Mouse (Mus musculus) c-Kit-positive CD71-positive TER-119-negative erythroid progenitor cells, embryonic 14.5 days (primary cell): ENCODE data around the gene Cxxc4.

Experiments
- DNase-seq: peaks from one replicate; pipeline ENCODE4 v3.0.0-alpha.2; 2013; ENCODE audit warnings: low read depth

The Cxxc4 gene

DNA sequence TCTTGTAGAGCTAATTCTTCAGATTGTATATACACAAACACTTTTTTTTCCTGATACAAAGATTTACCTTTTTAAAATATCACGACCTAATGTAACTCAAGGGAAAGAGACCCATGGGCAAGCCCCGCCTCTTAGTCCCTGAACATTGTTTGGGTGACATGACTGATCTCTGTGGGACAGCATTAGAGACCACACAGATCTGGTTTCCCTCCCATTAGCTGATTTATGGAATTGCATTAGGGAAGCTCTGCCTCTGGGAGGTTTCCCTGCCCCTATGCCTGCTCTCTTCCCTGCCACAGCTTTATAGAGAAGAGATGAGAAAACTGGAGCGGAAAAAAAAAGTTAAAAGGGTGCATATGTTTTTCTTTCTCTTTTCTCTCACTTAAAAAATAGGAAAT, 7.6 kb downstream of the Cxxc4 start:
- no peak for DNase-seq

DNA sequence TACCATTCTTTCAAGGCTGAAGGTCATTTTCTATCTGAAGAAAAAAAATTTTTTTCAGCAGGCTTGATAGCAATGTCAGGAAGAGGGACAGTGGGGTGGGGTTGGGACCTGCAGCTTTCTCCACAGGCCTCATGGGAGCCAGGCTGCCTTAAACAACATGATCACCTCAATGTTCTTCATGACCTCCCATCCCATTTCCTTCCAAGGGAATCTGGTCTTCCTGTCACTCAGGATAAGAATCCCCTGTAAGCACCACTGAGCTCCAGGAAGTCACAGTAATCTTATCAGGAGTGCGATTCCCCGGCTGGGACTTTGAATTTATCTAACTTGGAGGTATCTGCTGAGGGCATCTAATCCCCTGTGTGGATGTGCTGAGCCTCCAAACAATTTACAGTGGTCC, 17.9 kb downstream of the Cxxc4 start:
- DNase-seq: no peak

DNA sequence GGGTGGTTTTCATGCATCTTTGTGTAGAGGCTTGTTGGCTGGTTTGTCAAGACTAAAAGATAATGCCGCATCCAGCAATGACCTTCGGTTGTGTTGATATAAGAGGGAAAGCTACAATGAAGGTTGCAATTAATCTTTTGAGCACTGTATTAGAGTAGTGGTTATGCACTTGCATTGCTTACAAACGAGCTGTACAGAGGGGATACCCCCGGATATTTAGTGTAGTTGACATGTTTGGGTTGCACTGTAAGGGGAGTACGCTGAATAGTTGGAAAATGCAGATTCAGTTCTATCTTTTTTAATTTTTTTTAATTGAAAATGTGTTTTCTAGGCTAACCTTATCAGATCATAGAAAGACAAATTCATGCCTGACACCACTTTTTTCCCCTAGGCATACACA, 22.4 kb downstream of the Cxxc4 start:
- DNase-seq: no peak

DNA sequence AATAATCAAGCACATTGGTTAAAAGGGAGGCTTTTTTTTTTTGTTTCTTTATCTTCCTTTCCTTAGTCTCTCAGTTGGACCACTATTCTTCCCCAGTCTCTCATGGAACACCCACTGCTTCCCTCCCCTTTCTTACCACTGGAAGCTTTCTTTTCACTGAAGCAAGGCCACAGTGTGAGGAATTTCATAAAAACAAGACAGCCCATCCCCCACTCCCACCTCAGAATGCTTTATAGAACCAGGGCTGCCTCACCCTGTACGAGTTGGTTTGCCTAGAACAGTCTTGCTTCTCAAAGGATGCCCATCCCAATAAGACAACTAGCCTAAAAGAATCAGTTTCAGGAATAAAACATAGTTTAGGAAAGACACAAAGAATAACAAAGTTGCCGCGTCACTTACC, 23.0 kb downstream of the Cxxc4 start:
- no peak for DNase-seq

DNA sequence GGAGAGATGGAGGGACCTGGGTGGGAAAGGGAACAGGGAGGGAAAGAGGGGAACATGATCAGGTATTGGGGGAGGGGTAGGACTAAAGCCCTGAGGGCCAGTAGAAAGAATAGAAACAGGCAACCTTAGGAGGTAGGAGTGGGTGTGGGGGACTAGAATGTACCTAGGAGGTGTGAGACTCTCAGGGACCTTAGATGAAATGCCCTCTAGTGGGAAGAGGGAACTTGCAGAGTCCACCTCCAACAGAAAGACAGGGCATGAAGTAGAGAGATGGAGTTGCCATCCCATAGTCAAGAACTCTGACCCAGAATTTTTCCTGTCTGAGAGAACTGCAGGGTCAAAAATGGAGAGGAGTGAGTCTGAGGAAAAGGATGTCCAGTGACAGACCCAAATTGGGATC, 43.4 kb downstream of the Cxxc4 start:
- no peak for DNase-seq

DNA sequence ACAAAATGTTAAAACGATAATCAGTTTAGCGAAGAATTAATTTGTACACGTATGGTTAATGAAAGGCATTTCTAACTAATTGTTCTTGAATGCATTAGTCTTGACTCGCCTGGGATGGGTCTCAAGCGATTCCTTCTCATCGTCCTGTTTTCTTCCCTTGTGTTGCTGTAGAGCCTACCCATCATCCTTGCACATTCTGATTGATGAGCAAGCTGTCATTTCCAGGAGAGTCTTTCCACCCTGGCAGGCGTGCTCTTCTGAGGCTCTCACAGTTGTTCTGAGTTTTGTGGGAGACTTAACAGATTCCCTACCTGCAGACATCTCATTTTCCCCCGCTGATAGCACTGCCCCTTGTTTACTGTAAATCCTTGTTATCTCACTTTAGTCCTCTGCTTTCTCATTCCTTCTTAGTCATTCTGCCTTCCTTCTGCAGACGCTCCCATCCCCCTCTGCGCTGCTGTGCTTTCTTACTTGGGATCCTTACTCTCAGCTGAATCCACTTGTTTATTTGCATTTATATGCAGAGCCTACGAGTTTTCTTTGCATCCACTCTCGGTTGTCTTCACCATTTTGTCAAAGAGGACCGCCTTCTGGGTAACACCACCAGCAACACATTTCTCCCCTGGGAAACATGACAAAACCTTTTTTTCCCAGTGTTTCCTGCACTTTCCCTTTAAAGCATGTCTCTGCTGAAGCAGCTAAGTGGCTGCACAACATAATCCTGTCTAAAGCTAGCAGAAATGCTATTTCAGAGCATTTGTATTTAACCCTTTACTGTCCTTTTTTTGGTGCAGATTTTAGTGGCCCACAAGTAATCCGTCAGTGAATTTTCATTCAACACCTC, 45.5 kb downstream of the Cxxc4 start:
- no peak for DNase-seq

DNA sequence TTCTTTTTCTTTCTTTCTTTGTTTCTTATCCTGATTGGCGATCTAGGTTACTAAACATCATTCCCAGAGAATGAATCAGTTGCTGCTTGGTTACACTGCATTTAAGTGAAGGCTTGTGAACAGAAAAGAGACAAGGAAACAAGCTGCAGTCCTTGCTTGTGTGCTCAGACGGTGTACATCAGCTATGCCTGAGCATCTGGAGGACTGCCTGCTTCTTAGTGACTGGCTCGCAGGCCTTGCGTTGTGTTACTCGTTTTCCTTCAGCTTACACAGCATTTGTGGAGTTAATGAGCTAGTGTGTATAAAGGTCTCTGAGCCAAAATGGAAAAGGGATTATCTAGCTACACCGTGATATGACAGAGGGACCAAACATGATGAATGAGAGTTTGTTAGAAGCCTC, 58.9 kb downstream of the Cxxc4 start:
- DNase-seq: no peak

DNA sequence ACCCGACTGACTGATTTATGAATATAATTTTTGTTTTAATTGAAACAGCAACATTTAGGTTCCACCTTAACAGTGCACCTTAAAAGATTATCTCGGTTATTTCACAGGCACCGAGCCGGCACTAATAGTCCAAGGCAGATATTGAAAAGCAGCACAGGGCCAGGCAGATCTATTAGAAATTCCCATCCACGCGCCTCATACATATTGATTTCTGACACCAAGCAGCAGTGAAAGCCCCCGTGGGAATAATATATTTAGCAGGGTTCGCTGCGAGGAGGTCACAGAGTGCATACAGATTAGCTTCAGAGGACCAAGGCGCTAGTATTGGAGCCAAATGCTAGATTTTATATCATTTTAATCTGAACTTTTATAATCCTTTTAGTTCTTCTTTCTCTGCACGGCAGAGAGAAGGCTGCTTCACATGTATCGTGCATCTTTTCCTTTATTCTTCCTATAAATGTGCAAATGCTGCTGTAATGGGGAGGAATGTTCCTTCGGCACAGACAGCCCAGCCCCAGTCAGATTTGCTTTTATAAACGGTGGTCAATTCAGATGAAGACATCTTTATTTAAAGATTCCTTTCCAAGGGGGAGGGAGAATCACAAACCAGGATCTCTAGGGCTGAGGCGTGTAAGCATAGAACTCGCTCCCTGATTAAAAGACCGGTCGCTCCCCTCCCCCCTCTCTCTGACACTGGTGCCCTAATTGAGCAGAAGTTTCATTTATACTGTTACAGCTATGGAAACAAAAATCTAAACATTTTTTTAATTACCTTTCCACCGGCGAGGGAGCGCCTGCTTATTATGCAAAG, 66.6 kb downstream of the Cxxc4 start:
- DNase-seq: no peak

DNA sequence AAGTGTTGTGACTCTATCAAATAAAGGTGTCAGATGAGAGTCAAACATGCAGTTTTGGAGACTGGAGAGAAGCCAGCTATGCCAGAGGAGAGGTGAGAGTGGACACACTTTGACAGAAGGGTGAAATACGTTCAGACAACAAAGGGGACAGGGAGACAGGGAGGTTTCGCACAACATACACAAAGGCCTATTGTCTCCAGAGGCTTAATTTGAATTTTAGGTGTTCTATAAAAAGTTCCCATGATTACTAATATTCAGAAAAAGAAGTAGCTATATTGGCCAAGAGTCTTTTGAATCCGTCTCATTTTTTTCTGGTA, 67.2 kb downstream of the Cxxc4 start:
- DNase-seq: no peak

DNA sequence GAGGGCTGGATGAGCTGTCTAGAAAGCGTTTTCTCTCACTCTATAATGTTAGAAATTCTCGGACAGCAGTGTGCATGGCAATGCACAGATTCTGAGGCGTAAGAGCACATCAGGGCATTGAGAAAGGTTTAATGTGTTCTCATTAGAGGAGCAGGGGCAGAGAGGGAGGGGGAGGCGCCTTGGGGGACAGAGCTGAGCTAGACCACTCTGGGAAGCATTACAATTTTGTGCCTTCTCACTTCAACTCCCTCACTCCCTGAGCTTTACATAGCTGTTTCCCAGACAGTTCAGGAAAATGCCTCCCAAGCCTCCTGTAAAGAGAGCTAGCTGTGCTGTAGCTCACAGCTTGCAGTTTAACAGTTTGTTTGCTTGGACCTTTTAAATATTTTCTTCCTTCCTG, 70.2 kb downstream of the Cxxc4 start:
- DNase-seq: no peak

DNA sequence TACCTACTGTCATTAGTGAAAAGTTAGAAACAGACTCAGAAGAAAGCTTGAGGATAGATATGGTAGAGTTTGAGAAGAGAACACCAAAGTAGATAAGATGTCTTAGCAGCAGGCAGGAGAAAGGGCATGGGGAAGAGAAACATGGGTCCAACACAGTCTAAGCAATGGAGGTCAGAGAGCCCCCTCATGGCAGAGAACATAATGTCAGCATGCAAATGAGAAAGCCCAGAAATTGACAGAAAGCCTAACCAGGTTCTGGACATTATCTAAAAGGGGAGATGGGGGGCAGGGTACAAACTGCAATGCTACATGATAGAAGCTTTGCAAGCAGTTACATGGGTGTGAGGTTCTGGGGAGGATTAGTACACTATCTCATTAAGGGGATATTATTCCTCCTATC, 71.5 kb downstream of the Cxxc4 start:
- no peak for DNase-seq
